Mouse (Mus musculus) heart, embryonic 14.5 days (tissue): ENCODE data around the gene Colec11. TPM values are rescaled to one million over a fixed set of nuclear protein-coding genes. Genes with fewer than 3 reads are reported as not detected.
A peak's percentile ranks its signal among the peaks of the same experiment; 100 is the strongest.

ENCODE experiments used
- ATAC-seq: fragments of 200-750 bp; cut with Nextera tagmentation; 2 replicates; pipeline ENCODE4 v1.8.0; 2017; ENCODE audit warnings: low read depth, moderate TSS enrichment; ENCODE audit not compliant: insufficient number of reproducible peaks, insufficient read depth, low FRiP score
- H3K27ac ChIP-seq, 2 experiments: fragments of 200-500 bp in 1 of 2; fragments of 300-500 bp in 1 of 2; sonication (generic) in 1 of 2; replicated peaks in 1 of 2; 2 replicates each; pipeline ENCODE4 v1.5.1; 2012 to 2014; ENCODE audit warnings: low read depth in 2 of 2, low read length in 2 of 2, control low read depth in 1 of 2, mild to moderate bottlenecking in 1 of 2, mixed read lengths in 1 of 2; ENCODE audit not compliant: control insufficient read depth in 1 of 2, insufficient read depth in 1 of 2
- H3K27me3 ChIP-seq: fragments of 300-500 bp; sonication (generic); 2 replicates; pipeline ENCODE4 v1.6.1; 2014; ENCODE audit warnings: mild to moderate bottlenecking, low read length, control low read depth; ENCODE audit not compliant: control insufficient read depth, insufficient read depth
- H3K36me3 ChIP-seq: fragments of 300-500 bp; sonication (generic); 2 replicates; pipeline ENCODE4 v1.6.1; 2014; ENCODE audit warnings: mild to moderate bottlenecking, control low read depth, low read length, mixed read lengths; ENCODE audit not compliant: control insufficient read depth, insufficient read depth
- H3K4me1 ChIP-seq, 2 experiments: fragments of 200-500 bp in 1 of 2; fragments of 300-500 bp in 1 of 2; sonication (generic) in 1 of 2; 2 replicates each; pipeline ENCODE4 v1.6.1; 2012 to 2014; ENCODE audit warnings: low read length in 2 of 2, control low read depth in 1 of 2, mixed read lengths in 1 of 2; ENCODE audit not compliant: control insufficient read depth in 2 of 2, insufficient read depth in 2 of 2
- H3K4me2 ChIP-seq: fragments of 300-500 bp; sonication (generic); 2 replicates; pipeline ENCODE4 v1.6.1; 2014; ENCODE audit warnings: mild to moderate bottlenecking, low read length
- H3K4me3 ChIP-seq, 2 experiments: fragments of 200-500 bp in 1 of 2; fragments of 300-500 bp in 1 of 2; sonication (generic) in 1 of 2; 2 replicates each; pipeline ENCODE4 v1.5.1; 2012 to 2014; ENCODE audit warnings: low read length in 2 of 2, mild to moderate bottlenecking in 2 of 2, control low read depth in 1 of 2, low read depth in 1 of 2, moderate library complexity in 1 of 2; ENCODE audit not compliant: control insufficient read depth in 1 of 2, insufficient read depth in 1 of 2
- H3K9ac ChIP-seq: fragments of 300-500 bp; sonication (generic); 2 replicates; pipeline ENCODE4 v1.6.1; 2014; ENCODE audit warnings: mild to moderate bottlenecking, low read length
- H3K9me3 ChIP-seq: fragments of 300-500 bp; sonication (generic); 2 replicates; pipeline ENCODE4 v1.6.1; 2016; ENCODE audit warnings: low read length, control low read depth; ENCODE audit not compliant: control insufficient read depth
- WGBS: fragments of 180-500 bp; shearing (Covaris S2); extraction: QIAGEN DNeasy Blood & Tissue Kit; methylation state at CpG from one replicate; pipeline ENCODE4 v1.1.7; 2014; 5-methylcytosine and 5-hydroxymethylcytosine counted together
- polyA plus RNA-seq: library from polyadenylated mRNA; unstranded; fragments of >200 nt; fragmentation: Nextera tagmentation; extraction: Ambion mirVana; gene quantifications from 2 replicates; pipeline ENCODE4 v1.2.1, GENCODE M21; 2014

Gene Colec11
- polyA plus RNA-seq, 1 experiment from 2014 or later, result 14.4 TPM

- H3K36me3 ChIP-seq, result no peaks in the 10 kb centered on the region
- H3K27ac ChIP-seq, result no peak overlapping the region
- 55% methylated on average over 18 of the region's 18 CpGs for WGBS
- H3K4me2 ChIP-seq, result peak overlapping the region; percentile 49
- H3K9ac ChIP-seq, result no peak overlapping the region
- no peaks in the 10 kb centered on the region for H3K27me3 ChIP-seq
- no peak for ATAC-seq
- no peak overlapping the region for H3K4me3 ChIP-seq
- H3K9me3 ChIP-seq, result no peaks in the 10 kb centered on the region
- no peaks in the 10 kb centered on the region; a peak in 1 of 4 replicates for H3K4me1 ChIP-seq
Measured at GRCm38 (mm10) chr12:28551775-28552174, 71.4 kb downstream of the Colec11 start.

GRCm38 (mm10) chr12:28548887-28549286 is 74.3 kb downstream of the Colec11 start:
- no peaks in the 10 kb centered on the region for H3K36me3 ChIP-seq
- no peak for ATAC-seq
- no peak overlapping the region for H3K4me2 ChIP-seq
- no peak overlapping the region for H3K9ac ChIP-seq
- H3K27ac ChIP-seq, result no peak overlapping the region
- no peaks in the 10 kb centered on the region for H3K9me3 ChIP-seq
- WGBS, result 28% methylated on average over 4 of the region's 4 CpGs
- H3K4me3 ChIP-seq, result no peak overlapping the region
- no peaks in the 10 kb centered on the region for H3K27me3 ChIP-seq
- no peaks in the 10 kb centered on the region; a peak in 1 of 4 replicates for H3K4me1 ChIP-seq

Other genes starting within 250 kb of the Colec11 start
- 0.13 TPM in 1 of 2 replicates, not detected in the other for gene Dcdc2c, start 71.0 kb downstream of the Colec11 start, polyA plus RNA-seq
- gene Allc, start 40.9 kb downstream of the Colec11 start, polyA plus RNA-seq, result not detected in 2 replicates
- 553 and 621 TPM in 2 replicates for gene Rps7, start 12.6 kb upstream of the Colec11 start, polyA plus RNA-seq
- 15.2 and 16.0 TPM in 2 replicates for gene Rnaseh1, start 26.2 kb upstream of the Colec11 start, polyA plus RNA-seq
- 44.0 and 50.6 TPM in 2 replicates for gene Adi1, start 51.9 kb upstream of the Colec11 start, polyA plus RNA-seq
- 33.8 and 34.8 TPM in 2 replicates for gene Trappc12, start 127.1 kb upstream of the Colec11 start, polyA plus RNA-seq
- gene Eipr1, start 128.4 kb upstream of the Colec11 start, polyA plus RNA-seq, result 19.8 and 21.2 TPM in 2 replicates